Mouse (Mus musculus): ENCODE measurements around the gene Mrs2. TPM values are rescaled to one million over a fixed set of nuclear protein-coding genes. Genes with fewer than 3 reads are reported as not detected.

Gene Mrs2
- polyA plus RNA-seq, 1 experiment from 2014 or later: 24.5 TPM

DNA sequence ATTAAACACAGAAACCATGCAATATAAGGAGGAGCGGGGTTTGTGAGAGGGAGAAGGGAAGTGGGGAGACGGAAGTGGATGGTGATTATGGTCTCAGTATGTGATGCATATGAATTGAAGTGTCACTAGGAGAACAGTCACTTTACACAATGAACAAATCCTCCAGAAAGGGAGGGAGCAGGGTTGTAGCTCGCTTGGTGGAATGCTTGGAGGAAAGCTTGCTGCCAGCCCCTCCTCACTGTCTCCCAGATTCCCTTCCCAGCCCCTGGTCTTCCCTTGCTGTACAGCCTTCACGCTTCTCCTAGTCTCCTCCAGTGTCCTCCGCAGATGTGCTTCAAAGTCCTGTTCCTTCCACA, 54.4 kb downstream of the Mrs2 start:
- Histone ChIP-seq H3K4me1 (ENCODE audit: control insufficient read depth, insufficient read depth, low read length) (peaks cover 4% of the 10 kb centered on the region; the same call in 1 of the 2 replicates), H3K9ac (ENCODE audit: low read depth, low read length) (peak overlapping the region; percentile 8; the same call in 1 of the 2 replicates), H3K4me2 (replicated peaks; ENCODE audit: low read depth, low read length) (peak overlapping the region; percentile 43), H3K27ac (ENCODE audit: low read depth, low read length) (no peak overlapping the region), H3K36me3 (ENCODE audit: control insufficient read depth, insufficient read depth, low read length) (no peaks in the 10 kb centered on the region), H3K4me3 (ENCODE audit: low read length) (peak overlapping the region; percentile 30), H3K27me3 (ENCODE audit: control insufficient read depth, insufficient read depth, low read length) (no peaks in the 10 kb centered on the region), H3K9me3 (ENCODE audit: control insufficient read depth, low read length) (no peaks in the 10 kb centered on the region)
- 40% methylated on average over 5 of the region's 5 CpGs for WGBS
- 0 out of 2 replicates have a peak, but pooled peaks have one; percentile 6 for ATAC-seq (ENCODE audit: low FRiP score, low TSS enrichment)

DNA sequence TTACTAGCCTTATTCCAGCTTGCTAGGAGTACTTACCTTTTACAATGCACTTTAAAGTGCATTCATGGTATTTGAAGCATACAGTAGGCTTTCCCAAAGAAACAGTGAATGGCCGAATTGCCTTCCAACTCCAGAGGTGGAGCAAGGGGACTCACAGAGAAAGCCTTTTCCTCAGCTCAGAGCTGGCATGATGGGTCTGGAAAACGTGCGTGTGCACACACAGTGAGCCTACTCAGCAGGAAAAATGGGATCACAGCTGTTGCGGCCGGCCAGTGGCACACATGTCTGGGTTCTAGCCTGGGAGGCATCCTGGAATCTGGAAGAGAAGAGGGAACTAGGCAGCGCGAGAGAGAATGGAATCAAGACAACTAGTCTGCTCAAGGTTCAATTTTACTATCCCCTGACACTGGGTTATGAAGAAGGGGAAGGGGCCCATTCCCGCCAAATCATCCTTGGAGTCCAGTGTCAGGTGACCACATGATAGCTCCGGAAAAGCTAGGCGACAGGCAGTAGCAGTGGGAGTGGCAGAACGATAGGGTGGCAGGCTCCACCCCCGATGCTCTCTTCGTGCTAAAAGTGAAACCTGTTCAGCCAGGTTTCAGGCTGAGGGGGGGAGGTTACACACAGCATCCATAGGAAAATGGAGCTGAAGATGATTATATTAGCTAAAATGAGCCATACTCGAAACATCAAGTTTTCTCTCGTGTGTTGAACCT, 54.9 kb downstream of the Mrs2 start:
- H3K9me3 ChIP-seq (ENCODE audit: control insufficient read depth, low read length): no peaks in the 10 kb centered on the region
- H3K27me3 ChIP-seq (ENCODE audit: control insufficient read depth, insufficient read depth, low read length): no peaks in the 10 kb centered on the region
- H3K4me2 ChIP-seq (replicated peaks; ENCODE audit: low read depth, low read length): peak overlapping the region; percentile 43
- 17% methylated on average over 15 of the region's 15 CpGs for WGBS
- peak; percentile 46; the same call in 1 of the 2 replicates for ATAC-seq (ENCODE audit: low FRiP score, low TSS enrichment)
- H3K27ac ChIP-seq (ENCODE audit: low read depth, low read length): no peak overlapping the region
- peaks cover 4% of the 10 kb centered on the region; the same call in 1 of the 2 replicates for H3K4me1 ChIP-seq (ENCODE audit: control insufficient read depth, insufficient read depth, low read length)
- no peaks in the 10 kb centered on the region for H3K36me3 ChIP-seq (ENCODE audit: control insufficient read depth, insufficient read depth, low read length)
- peak overlapping the region; percentile 8; the same call in 1 of the 2 replicates for H3K9ac ChIP-seq (ENCODE audit: low read depth, low read length)
- H3K4me3 ChIP-seq (ENCODE audit: low read length): peak overlapping the region; percentile 30

DNA sequence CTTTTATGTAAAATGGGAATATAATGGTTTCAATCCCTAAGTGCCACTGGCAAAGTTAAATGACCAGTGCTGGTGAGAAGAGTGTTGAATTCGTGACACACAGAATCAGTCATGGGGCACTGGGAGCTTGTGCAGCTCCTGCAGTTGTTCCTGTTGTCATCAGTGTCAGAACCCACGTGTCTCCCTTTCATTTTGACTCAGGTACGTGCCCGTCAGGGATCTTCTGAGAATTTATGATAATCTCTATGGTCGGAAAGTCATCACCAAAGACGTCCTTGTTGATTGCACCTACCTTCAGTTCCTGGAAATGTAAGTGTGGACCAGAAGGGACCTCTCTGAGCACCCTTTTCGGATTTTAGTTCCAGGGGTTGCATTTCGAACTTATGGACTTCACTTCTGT, 58.1 kb downstream of the Mrs2 start:
- WGBS: 82% methylated on average over 8 of the region's 8 CpGs
- Histone ChIP-seq H3K9ac (ENCODE audit: low read depth, low read length) (no peak overlapping the region), H3K27ac (ENCODE audit: low read depth, low read length) (no peak overlapping the region), H3K4me1 (ENCODE audit: control insufficient read depth, insufficient read depth, low read length) (peaks cover 4% of the 10 kb centered on the region; the same call in 1 of the 2 replicates), H3K36me3 (ENCODE audit: control insufficient read depth, insufficient read depth, low read length) (no peaks in the 10 kb centered on the region), H3K4me3 (ENCODE audit: low read length) (no peak overlapping the region), H3K27me3 (ENCODE audit: control insufficient read depth, insufficient read depth, low read length) (no peaks in the 10 kb centered on the region), H3K9me3 (ENCODE audit: control insufficient read depth, low read length) (no peaks in the 10 kb centered on the region), H3K4me2 (replicated peaks; ENCODE audit: low read depth, low read length) (no peak overlapping the region)
- no peak for ATAC-seq (ENCODE audit: low FRiP score, low TSS enrichment)

- H3K27ac ChIP-seq (ENCODE audit: low read depth, low read length): no peak overlapping the region
- no peaks in the 10 kb centered on the region for H3K36me3 ChIP-seq (ENCODE audit: control insufficient read depth, insufficient read depth, low read length)
- no peak overlapping the region for H3K4me2 ChIP-seq (replicated peaks; ENCODE audit: low read depth, low read length)
- H3K9me3 ChIP-seq (ENCODE audit: control insufficient read depth, low read length): no peaks in the 10 kb centered on the region
- no peaks in the 10 kb centered on the region for H3K27me3 ChIP-seq (ENCODE audit: control insufficient read depth, insufficient read depth, low read length)
- 89% methylated on average over 3 of the region's 3 CpGs for WGBS
- H3K4me1 ChIP-seq (ENCODE audit: control insufficient read depth, insufficient read depth, low read length): no peaks in the 10 kb centered on the region
- no peak for ATAC-seq (ENCODE audit: low FRiP score, low TSS enrichment)
- no peak overlapping the region for H3K4me3 ChIP-seq (ENCODE audit: low read length)
- H3K9ac ChIP-seq (ENCODE audit: low read depth, low read length): no peak overlapping the region
Observed at GRCm38 (mm10) chr13:24960084-24960483, 60.1 kb downstream of the Mrs2 start.

DNA sequence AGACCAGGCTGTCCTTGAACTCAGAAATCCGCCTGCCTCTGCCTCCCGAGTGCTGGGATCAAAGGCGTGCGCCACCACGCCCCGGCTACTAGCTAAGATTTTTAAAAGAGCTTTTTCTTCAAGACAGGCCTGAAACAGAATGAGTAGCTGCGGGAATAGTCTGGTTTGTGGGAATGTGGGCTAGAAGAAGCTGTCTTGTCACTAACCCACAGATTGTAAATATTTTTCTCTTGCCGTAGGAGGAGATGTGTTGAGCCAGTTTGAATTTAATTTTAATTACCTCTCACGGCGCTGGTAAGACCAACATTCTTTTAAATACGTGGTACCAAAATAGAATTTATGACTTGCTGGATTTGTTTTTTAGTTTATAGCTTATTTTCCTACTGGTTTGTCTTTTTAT, 61.5 kb downstream of the Mrs2 start:
- no peak for ATAC-seq (ENCODE audit: low FRiP score, low TSS enrichment)
- Histone ChIP-seq H3K27me3 (ENCODE audit: control insufficient read depth, insufficient read depth, low read length) (no peaks in the 10 kb centered on the region), H3K9ac (ENCODE audit: low read depth, low read length) (no peak overlapping the region), H3K9me3 (ENCODE audit: control insufficient read depth, low read length) (no peaks in the 10 kb centered on the region), H3K4me2 (replicated peaks; ENCODE audit: low read depth, low read length) (no peak overlapping the region), H3K36me3 (ENCODE audit: control insufficient read depth, insufficient read depth, low read length) (no peaks in the 10 kb centered on the region), H3K4me3 (ENCODE audit: low read length) (no peak overlapping the region), H3K4me1 (ENCODE audit: control insufficient read depth, insufficient read depth, low read length) (peaks cover 1% of the 10 kb centered on the region; the same call in 1 of the 2 replicates), H3K27ac (ENCODE audit: low read depth, low read length) (no peak overlapping the region)
- WGBS: 86% methylated on average over 11 of the region's 11 CpGs

DNA sequence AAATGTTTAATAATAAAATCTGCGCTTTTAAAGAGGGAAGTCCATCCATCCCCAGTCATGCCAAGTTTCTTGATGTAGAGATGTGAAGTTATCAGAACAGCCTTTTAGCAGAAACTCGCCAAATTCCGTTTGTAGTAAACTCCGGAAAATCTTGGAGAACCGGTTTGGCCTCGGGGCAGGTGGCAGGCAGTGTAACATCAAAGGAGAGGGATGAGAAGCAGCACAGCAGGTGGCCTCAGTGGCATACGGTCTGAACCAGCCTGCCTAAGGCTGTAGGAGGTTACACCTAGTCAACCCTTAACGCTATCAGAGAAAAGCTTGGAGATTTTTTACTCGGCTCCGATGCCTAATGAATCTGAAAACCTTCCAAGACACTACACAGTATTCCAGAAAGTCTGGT, 64.7 kb downstream of the Mrs2 start:
- H3K27ac ChIP-seq (ENCODE audit: low read depth, low read length): no peak overlapping the region
- H3K4me2 ChIP-seq (replicated peaks; ENCODE audit: low read depth, low read length): no peak overlapping the region; the same call in 1 of the 2 replicates
- no peaks in the 10 kb centered on the region for H3K9me3 ChIP-seq (ENCODE audit: control insufficient read depth, low read length)
- WGBS: 14% methylated on average over 10 of the region's 10 CpGs
- no peak for ATAC-seq (ENCODE audit: low FRiP score, low TSS enrichment)
- H3K4me3 ChIP-seq (ENCODE audit: low read length): no peak overlapping the region
- peaks cover 3% of the 10 kb centered on the region; the same call in 1 of the 2 replicates for H3K4me1 ChIP-seq (ENCODE audit: control insufficient read depth, insufficient read depth, low read length)
- no peaks in the 10 kb centered on the region for H3K36me3 ChIP-seq (ENCODE audit: control insufficient read depth, insufficient read depth, low read length)
- no peaks in the 10 kb centered on the region for H3K27me3 ChIP-seq (ENCODE audit: control insufficient read depth, insufficient read depth, low read length)
- H3K9ac ChIP-seq (ENCODE audit: low read depth, low read length): no peak overlapping the region

GRCm38 (mm10) chr13:24955091-24955490, 65.1 kb downstream of the Mrs2 start:
- no peaks in the 10 kb centered on the region for H3K27me3 ChIP-seq (ENCODE audit: control insufficient read depth, insufficient read depth, low read length)
- no peaks in the 10 kb centered on the region for H3K9me3 ChIP-seq (ENCODE audit: control insufficient read depth, low read length)
- H3K36me3 ChIP-seq (ENCODE audit: control insufficient read depth, insufficient read depth, low read length): no peaks in the 10 kb centered on the region
- no peak overlapping the region; the same call in 1 of the 2 replicates for H3K4me2 ChIP-seq (replicated peaks; ENCODE audit: low read depth, low read length)
- H3K4me1 ChIP-seq (ENCODE audit: control insufficient read depth, insufficient read depth, low read length): peaks cover 3% of the 10 kb centered on the region; the same call in 1 of the 2 replicates
- no peak for ATAC-seq (ENCODE audit: low FRiP score, low TSS enrichment)
- WGBS: 41% methylated on average over 11 of the region's 11 CpGs
- no peak overlapping the region for H3K4me3 ChIP-seq (ENCODE audit: low read length)
- no peak overlapping the region for H3K9ac ChIP-seq (ENCODE audit: low read depth, low read length)
- H3K27ac ChIP-seq (ENCODE audit: low read depth, low read length): no peak overlapping the region

- Histone ChIP-seq H3K4me3 (ENCODE audit: low read length) (no peak overlapping the region), H3K9me3 (ENCODE audit: control insufficient read depth, low read length) (no peaks in the 10 kb centered on the region), H3K4me2 (replicated peaks; ENCODE audit: low read depth, low read length) (no peak overlapping the region), H3K9ac (ENCODE audit: low read depth, low read length) (no peak overlapping the region), H3K27me3 (ENCODE audit: control insufficient read depth, insufficient read depth, low read length) (no peaks in the 10 kb centered on the region), H3K4me1 (ENCODE audit: control insufficient read depth, insufficient read depth, low read length) (peaks cover 3% of the 10 kb centered on the region; the same call in 1 of the 2 replicates), H3K27ac (ENCODE audit: low read depth, low read length) (no peak overlapping the region), H3K36me3 (ENCODE audit: control insufficient read depth, insufficient read depth, low read length) (no peaks in the 10 kb centered on the region)
- WGBS: 80% methylated on average over 7 of the region's 7 CpGs
- ATAC-seq (ENCODE audit: low FRiP score, low TSS enrichment): no peak
Observed at GRCm38 (mm10) chr13:24952659-24953058, 67.5 kb downstream of the Mrs2 start.

- Histone ChIP-seq H3K4me3 (ENCODE audit: low read length) (no peak overlapping the region), H3K4me2 (replicated peaks; ENCODE audit: low read depth, low read length) (no peak overlapping the region), H3K27me3 (ENCODE audit: control insufficient read depth, insufficient read depth, low read length) (no peaks in the 10 kb centered on the region), H3K9ac (ENCODE audit: low read depth, low read length) (no peak overlapping the region), H3K9me3 (ENCODE audit: control insufficient read depth, low read length) (no peaks in the 10 kb centered on the region), H3K27ac (ENCODE audit: low read depth, low read length) (no peak overlapping the region), H3K36me3 (ENCODE audit: control insufficient read depth, insufficient read depth, low read length) (no peaks in the 10 kb centered on the region), H3K4me1 (ENCODE audit: control insufficient read depth, insufficient read depth, low read length) (peaks cover 3% of the 10 kb centered on the region; the same call in 1 of the 2 replicates)
- ATAC-seq (ENCODE audit: low FRiP score, low TSS enrichment): no peak
- 92% methylated on average over 6 of the region's 6 CpGs for WGBS
Observed at GRCm38 (mm10) chr13:24948870-24949269, 71.3 kb downstream of the Mrs2 start.

Measured in kidney, embryonic 14.5 days (tissue).